Mouse (Mus musculus) midbrain, embryonic 12.5 days (tissue): Measurements from ENCODE around the gene Abcf2. TPM values are rescaled to one million over a fixed set of nuclear protein-coding genes. Genes with fewer than 3 reads are reported as not detected.

Experiments
- ATAC-seq: fragments of 200-750 bp; cut with Nextera tagmentation; 2 replicates; pipeline ENCODE4 v1.8.0; 2017; ENCODE audit warnings: low read depth, moderate TSS enrichment, moderate library complexity; ENCODE audit not compliant: low FRiP score
- H3K27ac ChIP-seq: fragments of 300-500 bp; sonication (generic); replicated peaks from 2 replicates; pipeline ENCODE4 v1.5.1; 2016; ENCODE audit warnings: mild to moderate bottlenecking
- H3K27me3 ChIP-seq: fragments of 300-500 bp; sonication (generic); 2 replicates; pipeline ENCODE4 v1.6.1; 2016; ENCODE audit warnings: mild to moderate bottlenecking
- H3K36me3 ChIP-seq: fragments of 300-500 bp; sonication (generic); 2 replicates; pipeline ENCODE4 v1.6.1; 2016
- H3K4me1 ChIP-seq: fragments of 300-500 bp; sonication (generic); 2 replicates; pipeline ENCODE4 v1.6.1; 2016
- H3K4me2 ChIP-seq: fragments of 300-500 bp; sonication (generic); replicated peaks from 2 replicates; pipeline ENCODE4 v1.6.1; 2016; ENCODE audit warnings: mild to moderate bottlenecking, moderate library complexity
- H3K4me3 ChIP-seq: fragments of 300-500 bp; sonication (generic); 2 replicates; pipeline ENCODE4 v1.5.1; 2016; ENCODE audit warnings: mild to moderate bottlenecking
- H3K9ac ChIP-seq: fragments of 300-500 bp; sonication (generic); replicated peaks from 2 replicates; pipeline ENCODE4 v1.6.1; 2016; ENCODE audit warnings: mild to moderate bottlenecking, moderate library complexity
- H3K9me3 ChIP-seq: fragments of 300-500 bp; sonication (generic); 2 replicates; pipeline ENCODE4 v1.6.1; 2016; ENCODE audit warnings: mild to moderate bottlenecking
- WGBS: fragments of 180-500 bp; shearing (Covaris S2); methylation state at CpG from one replicate; pipeline ENCODE4 v1.1.7; 2016; 5-methylcytosine and 5-hydroxymethylcytosine counted together
- polyA plus RNA-seq: library from polyadenylated mRNA; unstranded; fragments of >200 nt; fragmentation: Nextera tagmentation; extraction: Ambion mirVana; gene quantifications from 2 replicates; pipeline ENCODE4 v1.2.1, GENCODE M21; 2016

Gene Abcf2
- polyA plus RNA-seq, 1 experiment from 2014 or later: 126 TPM

DNA sequence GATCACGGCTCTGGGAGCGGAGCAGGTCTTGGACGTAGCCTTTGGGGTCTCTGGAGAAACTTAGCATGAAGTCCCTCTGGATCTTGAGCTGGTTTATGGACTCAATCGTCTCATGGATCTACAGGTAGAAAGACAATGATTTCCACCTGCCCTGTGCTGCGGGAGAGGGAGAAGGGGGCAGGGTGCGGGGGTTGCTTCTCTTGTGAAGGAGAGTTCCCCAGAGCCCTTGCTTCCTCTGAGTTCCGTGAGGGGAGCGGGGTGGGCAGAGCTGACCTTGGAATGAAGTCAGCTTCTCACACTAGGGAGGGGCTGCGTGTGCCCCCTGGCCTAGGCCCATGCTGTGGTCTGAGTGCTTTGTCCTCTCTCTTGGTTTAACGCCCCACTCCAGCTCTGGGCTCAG lies 16.0 kb upstream of the Abcf2 start:
- H3K4me1 ChIP-seq: peaks cover 57% of the 10 kb centered on the region
- no peak for ATAC-seq
- no peak overlapping the region for H3K4me3 ChIP-seq
- H3K9ac ChIP-seq: no peak overlapping the region
- no peaks in the 10 kb centered on the region for H3K9me3 ChIP-seq
- H3K4me2 ChIP-seq: no peak overlapping the region
- H3K27ac ChIP-seq: no peak overlapping the region
- peaks cover 73% of the 10 kb centered on the region for H3K36me3 ChIP-seq
- WGBS: 80% methylated on average over 10 of the region's 10 CpGs
- H3K27me3 ChIP-seq: peaks cover 22% of the 10 kb centered on the region

DNA sequence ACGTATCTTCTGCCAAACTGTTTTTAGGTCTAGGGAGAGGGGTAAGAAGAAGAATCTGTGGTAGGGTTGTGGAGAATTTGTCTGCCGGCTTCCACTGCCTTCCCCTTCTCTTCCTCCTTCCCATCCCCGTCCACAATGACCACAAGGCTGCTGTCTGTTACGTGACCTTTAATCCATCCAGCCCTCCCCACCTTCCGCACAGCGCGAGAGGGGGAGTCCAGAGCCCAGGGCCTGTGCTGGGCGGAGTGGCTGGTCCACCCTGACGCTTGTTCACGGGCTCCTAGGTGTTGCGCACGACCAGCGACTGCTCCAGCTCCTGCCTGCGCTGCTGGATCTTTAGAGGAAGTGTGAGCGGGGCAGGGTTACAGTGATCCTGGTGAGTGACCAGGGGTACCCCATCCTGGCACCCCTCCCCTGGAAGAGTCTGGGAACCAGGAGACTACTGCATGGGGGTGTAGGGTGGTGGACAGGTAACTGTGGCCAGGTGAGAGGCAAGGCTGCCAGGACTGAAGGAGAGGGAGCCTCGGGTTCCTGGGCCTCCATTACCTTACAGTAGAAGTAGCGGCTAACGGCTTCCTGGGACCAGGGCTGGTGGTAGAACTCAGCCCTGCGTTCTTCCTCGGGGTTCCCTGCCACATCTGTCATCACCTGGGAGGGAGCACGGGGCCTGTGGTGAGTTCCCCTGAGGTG lies 15.3 kb upstream of the Abcf2 start:
- H3K9me3 ChIP-seq: no peaks in the 10 kb centered on the region
- H3K36me3 ChIP-seq: peaks cover 75% of the 10 kb centered on the region
- no peak for ATAC-seq
- peaks cover 22% of the 10 kb centered on the region for H3K27me3 ChIP-seq
- H3K9ac ChIP-seq: 0 out of 2 replicates have a peak overlapping the region, but pooled peaks have one; percentile 15
- H3K4me1 ChIP-seq: peaks cover 58% of the 10 kb centered on the region
- no peak overlapping the region for H3K4me3 ChIP-seq
- no peak overlapping the region for H3K4me2 ChIP-seq
- 67% methylated on average over 21 of the region's 21 CpGs for WGBS
- H3K27ac ChIP-seq: no peak overlapping the region

- H3K9ac ChIP-seq: no peak overlapping the region
Observed at GRCm38 (mm10) chr5:24591796-24592470, 14.7 kb upstream of the Abcf2 start.

DNA sequence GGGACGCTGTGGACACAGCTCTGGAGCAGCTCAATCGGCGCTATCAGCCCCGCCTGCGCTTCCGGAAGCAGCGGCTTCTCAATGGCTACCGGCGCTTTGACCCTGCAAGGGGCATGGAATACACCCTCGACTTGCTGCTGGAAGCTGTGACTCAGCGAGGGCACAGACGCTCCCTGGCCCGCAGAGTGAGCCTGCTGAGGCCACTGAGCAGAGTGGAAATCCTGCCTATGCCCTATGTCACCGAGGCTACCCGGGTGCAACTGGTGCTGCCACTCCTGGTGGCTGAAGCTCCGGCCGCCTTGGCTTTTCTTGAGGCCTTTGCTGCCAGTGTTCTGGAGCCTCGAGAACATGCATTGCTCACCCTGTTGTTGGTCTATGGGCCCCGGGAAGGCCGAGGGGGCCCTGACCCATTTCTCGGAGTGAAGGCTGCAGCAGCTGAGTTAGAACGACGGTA lies 14.0 kb upstream of the Abcf2 start:
- Histone ChIP-seq H3K9ac (no peak overlapping the region; the same call in 1 of the 2 replicates), H3K36me3 (peaks cover 75% of the 10 kb centered on the region), H3K4me3 (no peak overlapping the region), H3K4me2 (no peak overlapping the region; the same call in 1 of the 2 replicates), H3K9me3 (no peaks in the 10 kb centered on the region), H3K27me3 (peaks cover 22% of the 10 kb centered on the region), H3K4me1 (peaks cover 55% of the 10 kb centered on the region), H3K27ac (peak overlapping the region; percentile 30; the same call in 1 of the 2 replicates)
- 30% methylated on average over 23 of the region's 23 CpGs for WGBS
- ATAC-seq: no peak

More at GRCm38 (mm10) chr5:24591796-24592470, 14.7 kb upstream of the Abcf2 start:
- no peak overlapping the region for H3K4me3 ChIP-seq
- no peaks in the 10 kb centered on the region for H3K9me3 ChIP-seq
- peaks cover 75% of the 10 kb centered on the region for H3K36me3 ChIP-seq
- H3K27me3 ChIP-seq: peaks cover 22% of the 10 kb centered on the region
- WGBS: 61% methylated on average over 24 of the region's 24 CpGs
- peaks cover 60% of the 10 kb centered on the region for H3K4me1 ChIP-seq
- H3K4me2 ChIP-seq: no peak overlapping the region
- no peak for ATAC-seq
- H3K27ac ChIP-seq: no peak overlapping the region

GRCm38 (mm10) chr5:24589511-24590500 lies 12.5 kb upstream of the Abcf2 start:
- no peak for ATAC-seq
- Histone ChIP-seq H3K9ac (no peak overlapping the region), H3K36me3 (peaks cover 65% of the 10 kb centered on the region), H3K27ac (no peak overlapping the region), H3K9me3 (no peaks in the 10 kb centered on the region), H3K4me2 (no peak overlapping the region), H3K27me3 (peaks cover 22% of the 10 kb centered on the region), H3K4me3 (no peak overlapping the region), H3K4me1 (peaks cover 45% of the 10 kb centered on the region)
- 92% methylated on average over 20 of the region's 20 CpGs for WGBS

DNA sequence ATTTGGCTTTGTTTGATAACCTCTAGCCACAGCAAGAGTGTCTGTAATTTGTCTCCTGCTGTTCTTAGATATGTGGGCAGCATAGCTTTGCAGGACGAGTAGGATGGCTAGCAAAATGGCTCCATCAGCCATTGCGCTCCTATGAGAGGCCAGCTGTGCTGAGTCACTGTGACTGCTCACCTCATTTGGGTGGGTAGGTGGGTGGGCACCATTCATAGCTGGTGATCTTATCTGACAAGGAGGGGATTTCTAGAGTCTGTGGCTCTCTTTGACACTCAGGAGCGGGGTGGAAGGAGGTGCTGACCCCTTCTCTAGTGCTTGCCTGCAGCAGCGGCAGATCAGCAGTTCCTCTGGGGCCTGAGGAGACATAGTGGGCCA lies 9.9 kb upstream of the Abcf2 start:
- peak overlapping the region; percentile 89 for H3K9ac ChIP-seq
- WGBS: 32% methylated on average over 4 of the region's 4 CpGs
- peak overlapping the region; percentile 75 for H3K27ac ChIP-seq
- peaks cover 41% of the 10 kb centered on the region for H3K4me1 ChIP-seq
- peaks cover 40% of the 10 kb centered on the region for H3K36me3 ChIP-seq
- peak overlapping the region; percentile 89 for H3K4me3 ChIP-seq
- no peaks in the 10 kb centered on the region for H3K9me3 ChIP-seq
- H3K27me3 ChIP-seq: peaks cover 13% of the 10 kb centered on the region
- ATAC-seq: no peak
- peak overlapping the region; percentile 97 for H3K4me2 ChIP-seq

- WGBS: under 1% methylated on average over 43 of the region's 43 CpGs
- Histone ChIP-seq H3K9ac (peak within 1 kb of the TSS; percentile 89), H3K4me1 (peaks cover 36% of the 10 kb centered on the region), H3K27me3 (peaks cover 8% of the 10 kb centered on the region), H3K36me3 (peaks cover 35% of the 10 kb centered on the region), H3K4me2 (peak within 1 kb of the TSS; percentile 97), H3K9me3 (no peaks in the 10 kb centered on the region), H3K27ac (peak within 1 kb of the TSS; percentile 75), H3K4me3 (peak within 1 kb of the TSS; percentile 89)
- peak; percentile 94 for ATAC-seq
Observed at GRCm38 (mm10) chr5:24586547-24587199, 9.4 kb upstream of the Abcf2 start, which contains the start of gene Chpf2. Chpf2 (plus strand) TSS chr5:24586741.

DNA sequence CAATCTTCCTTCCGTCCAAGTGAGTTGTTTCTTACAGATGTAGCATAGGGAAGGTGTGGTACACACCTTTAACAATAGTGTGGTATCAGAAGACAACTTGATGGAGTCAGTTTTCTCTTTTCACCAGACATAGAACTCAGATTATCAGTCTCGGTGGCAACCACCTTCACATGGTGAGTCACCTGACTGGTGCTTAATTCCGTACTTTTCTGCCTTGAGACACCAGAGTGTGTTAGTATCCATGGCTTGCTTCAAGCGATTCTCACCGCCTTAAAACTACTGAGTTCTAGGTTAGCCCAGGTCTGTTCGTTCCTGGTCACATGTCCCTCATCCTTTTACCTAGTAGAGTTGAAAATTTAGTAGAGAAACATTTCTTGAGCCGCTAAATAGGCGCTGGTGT lies 8.8 kb upstream of the Abcf2 start:
- Histone ChIP-seq H3K4me1 (peaks cover 31% of the 10 kb centered on the region), H3K27me3 (peaks cover 4% of the 10 kb centered on the region), H3K4me2 (peak overlapping the region; percentile 97), H3K36me3 (peaks cover 29% of the 10 kb centered on the region), H3K9ac (peak overlapping the region; percentile 89), H3K4me3 (peak overlapping the region; percentile 89), H3K9me3 (no peaks in the 10 kb centered on the region), H3K27ac (peak overlapping the region; percentile 75; the same call in 1 of the 2 replicates)
- WGBS: 15% methylated on average over 8 of the region's 8 CpGs
- peak; percentile 16; the same call in 1 of the 2 replicates for ATAC-seq

DNA sequence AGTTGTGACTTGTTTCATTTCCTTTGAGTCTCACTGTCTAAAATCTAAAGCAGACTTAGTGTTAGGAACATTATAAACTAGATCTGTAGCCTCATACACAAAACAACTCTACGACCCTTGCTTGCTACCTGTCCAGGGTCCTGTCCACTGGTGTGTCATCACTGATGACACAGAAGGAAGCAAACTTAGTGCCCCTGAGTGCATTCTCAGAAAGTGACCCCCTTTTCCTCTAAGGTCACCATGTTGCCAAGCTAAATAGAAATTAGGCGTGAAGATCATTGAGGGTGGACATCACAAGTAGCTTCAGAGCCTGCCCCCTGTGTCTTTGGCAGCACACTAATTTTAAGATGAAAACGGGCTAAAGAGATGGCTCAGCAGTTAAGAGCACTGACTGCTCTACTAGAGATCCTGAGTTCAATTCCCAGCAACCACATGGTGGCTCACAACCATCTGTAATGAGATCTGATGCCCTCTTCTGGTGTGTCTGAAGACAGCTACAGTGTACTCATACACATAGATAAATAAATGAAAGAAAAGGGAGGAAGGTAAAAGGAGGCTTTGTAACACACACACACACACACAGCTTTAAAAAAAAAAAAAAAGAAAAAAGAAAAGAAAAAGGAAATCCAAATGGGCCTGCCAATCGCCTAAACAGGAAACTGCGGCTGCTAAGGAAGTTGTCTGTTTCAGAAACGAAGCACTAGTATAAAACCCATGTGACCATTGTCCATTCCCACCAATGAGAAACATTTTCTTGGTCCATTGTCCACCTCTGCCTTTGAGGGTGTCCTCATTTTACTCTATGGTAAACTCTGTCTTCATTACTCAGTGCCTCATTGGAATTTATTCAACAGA lies 1.1 kb upstream of the Abcf2 start:
- H3K4me3 ChIP-seq: peak overlapping the region; percentile 80
- peaks cover 20% of the 10 kb centered on the region for H3K36me3 ChIP-seq
- H3K27ac ChIP-seq: peak overlapping the region; percentile 77
- peaks cover 14% of the 10 kb centered on the region for H3K4me1 ChIP-seq
- no peak for ATAC-seq
- peak overlapping the region; percentile 57 for H3K4me2 ChIP-seq
- no peaks in the 10 kb centered on the region for H3K27me3 ChIP-seq
- no peaks in the 10 kb centered on the region for H3K9me3 ChIP-seq
- peak overlapping the region; percentile 46; the same call in 1 of the 2 replicates for H3K9ac ChIP-seq
- WGBS: 70% methylated on average over 6 of the region's 6 CpGs

GRCm38 (mm10) chr5:24576801-24577182 lies 475 bp downstream of the Abcf2 start:
- Histone ChIP-seq H3K36me3 (peaks cover 35% of the 10 kb centered on the region), H3K4me3 (peak overlapping the region; percentile 80), H3K27ac (peak overlapping the region; percentile 77), H3K9ac (peak overlapping the region; percentile 83), H3K9me3 (no peaks in the 10 kb centered on the region), H3K4me2 (peak overlapping the region; percentile 86), H3K4me1 (peaks cover 14% of the 10 kb centered on the region), H3K27me3 (no peaks in the 10 kb centered on the region)
- under 1% methylated on average over 32 of the region's 32 CpGs for whole genome bisulfite sequencing
- peak; percentile 39 for ATAC-seq
